Mouse (Mus musculus): ENCODE data around the gene Scpep1.
"Not testable (repeated sequence)": the region's sequence is repeated elsewhere in the genome, so short reads cannot be mapped to it uniquely, and the experiment has no call there.

- not testable (repeated sequence) for TF ChIP-seq CTCF (IDR thresholded peaks at IDR 0.05; ENCODE audit: control insufficient read depth, insufficient read depth, insufficient replicate concordance, low read depth, low read length); POLR2A (IDR thresholded peaks at IDR 0.05; ENCODE audit: control insufficient read depth, low read depth, low read length)
Observed at GRCm38 (mm10) chr11:88891921-88892561, 63.2 kb downstream of the Scpep1 start.

All from testis, adult 2 months (tissue).